8 mouse cellular contexts compared by ENCODE assay signal in genomic region chr7:70360611-70361382, GRCm38 (mm10). TPM values are rescaled to one million over a fixed set of nuclear protein-coding genes. Genes with fewer than 3 reads are reported as not detected.
DNase-seq lines count a peak whose midpoint lies in the region; ATAC-seq lines count a peak whose summit lies in the region.

No protein-coding gene starts in this region.

- peak overlapping the region; percentile 77 for H3K4me3 ChIP-seq in heart, embryonic 15.5 days
- H3K4me3 ChIP-seq in neural tube, embryonic 14.5 days (ENCODE audit: low read depth, low read length) = peak overlapping the region; percentile 86

- DNase-seq in right cerebral cortex, postnatal 4 days = peak; percentile 22
- DNase-seq in right cerebral cortex, postnatal 36 days (ENCODE audit: low spot score in 2 of 2) = no peak
- peak; percentile 61 for DNase-seq in embryo, embryonic 9.5 days (ENCODE audit: extremely low spot score)
- DNase-seq in kidney, postnatal 36 days = peak; percentile 47 to 62
- DNase-seq in natural killer cell, adult 2 months (ENCODE audit: low spot score in 2 of 2) = no peak
- no peak for DNase-seq in frontal cortex, postnatal 10 days (ENCODE audit: low spot score in 2 of 2)

- ATAC-seq in heart, embryonic 15.5 days (replicated peaks; ENCODE audit: insufficient number of reproducible peaks, insufficient read depth, low FRiP score, low read depth) = no peak
- no peak for ATAC-seq in neural tube, embryonic 14.5 days (ENCODE audit: low read depth)

- peaks cover 16% of the 10 kb centered on the region for H3K4me1 ChIP-seq in heart, embryonic 15.5 days (replicated peaks)
- 0 out of 2 replicates have a peak, but pooled peaks cover 2% of the 10 kb centered on the region for H3K4me1 ChIP-seq in neural tube, embryonic 14.5 days (ENCODE audit: control insufficient read depth, insufficient read depth, low read length)

- peak overlapping the region; percentile 83 for H3K9ac ChIP-seq in heart, embryonic 15.5 days
- peak overlapping the region; percentile 94 for H3K9ac ChIP-seq in neural tube, embryonic 14.5 days (replicated peaks; ENCODE audit: low read depth, low read length)

- peak overlapping the region; percentile 90 for H3K4me2 ChIP-seq in heart, embryonic 15.5 days
- H3K4me2 ChIP-seq in neural tube, embryonic 14.5 days (ENCODE audit: low read depth, low read length) = peak overlapping the region; percentile 89

- under 1% methylated on average over 48 of the region's 84 CpGs for WGBS in heart, embryonic 15.5 days
- under 1% methylated on average over 54 of the region's 84 CpGs for WGBS in neural tube, embryonic 14.5 days

- H3K9me3 ChIP-seq in heart, embryonic 15.5 days (replicated peaks) = no peaks in the 10 kb centered on the region
- H3K9me3 ChIP-seq in neural tube, embryonic 14.5 days (ENCODE audit: control insufficient read depth, low read length) = no peaks in the 10 kb centered on the region

- H3K36me3 ChIP-seq in heart, embryonic 15.5 days = no peaks in the 10 kb centered on the region
- peaks cover 5% of the 10 kb centered on the region; the same call in 1 of the 2 replicates for H3K36me3 ChIP-seq in neural tube, embryonic 14.5 days (ENCODE audit: control insufficient read depth, insufficient read depth, low read length)

- H3K27me3 ChIP-seq in heart, embryonic 15.5 days = peaks cover 58% of the 10 kb centered on the region
- no peaks in the 10 kb centered on the region for H3K27me3 ChIP-seq in neural tube, embryonic 14.5 days (ENCODE audit: control insufficient read depth, insufficient read depth, low read length)

- peak overlapping the region; percentile 94 for H3K27ac ChIP-seq in heart, embryonic 15.5 days
- H3K27ac ChIP-seq in neural tube, embryonic 14.5 days (ENCODE audit: low read depth, low read length) = peak overlapping the region; percentile 97

RNA-seq across cellular contexts. Expression of gene Nr2f2, which starts 5.7 kb away (rescaled TPM):
- polyA plus RNA-seq in heart, embryonic 15.5 days (2015; fragmentation: Nextera tagmentation; extraction: Ambion mirVana) = 25.1 and 27.6 TPM in 2 replicates
- 72.9 and 89.2 TPM in 2 replicates for polyA plus RNA-seq in neural tube, embryonic 14.5 days (2014; fragmentation: Nextera tagmentation; extraction: Ambion mirVana)

Comparison
In these comparisons a context has a peak if more than half of its experiments do, and no peak if none do; other contexts are left out.
1. DNase-seq: peak in right cerebral cortex, postnatal 4 days (single experiment), embryo, embryonic 9.5 days (single experiment) and kidney, postnatal 36 days (2 of 2); none in right cerebral cortex, postnatal 36 days (0 of 2), natural killer cell, adult 2 months (0 of 2) and frontal cortex, postnatal 10 days (0 of 2).